Mouse (Mus musculus): Measurements from ENCODE around the gene Stam. TPM values are rescaled to one million over a fixed set of nuclear protein-coding genes. Genes with fewer than 3 reads are reported as not detected.
"Not testable (repeated sequence)": the region's sequence is repeated elsewhere in the genome, so short reads cannot be mapped to it uniquely, and the experiment has no call there.

Gene Stam
- total and polyA plus RNA-seq, 2 experiments from 2014 or later = 85.6 to 95.9 TPM

- DNase-seq (ENCODE audit: low spot score) (no peak), ATAC-seq (no peak)
- no peak for TF ChIP-seq CTCF (IDR thresholded peaks at IDR 0.05; ENCODE audit: low read depth)
- Histone ChIP-seq H3K4me2 (ENCODE audit: low read depth, low read length) (no peak overlapping the region), H3K9me3 (ENCODE audit: low read length) (no peaks in the 10 kb centered on the region), H3K36me3 (ENCODE audit: insufficient read depth, low read length) (no peaks in the 10 kb centered on the region), H3K9ac (replicated peaks; ENCODE audit: low read length) (no peak overlapping the region), H3K27ac (no peak overlapping the region), H3K27me3 (ENCODE audit: insufficient read depth, low read length) (no peaks in the 10 kb centered on the region), H3K4me3 (ENCODE audit: low read length) (no peak overlapping the region), H3K4me1 (ENCODE audit: insufficient read depth, low read length) (no peaks in the 10 kb centered on the region)
- 76% methylated on average over 2 of the region's 2 CpGs for WGBS
Measured at GRCm38 (mm10) chr2:14069027-14069426, 4.9 kb upstream of the Stam start.

DNA sequence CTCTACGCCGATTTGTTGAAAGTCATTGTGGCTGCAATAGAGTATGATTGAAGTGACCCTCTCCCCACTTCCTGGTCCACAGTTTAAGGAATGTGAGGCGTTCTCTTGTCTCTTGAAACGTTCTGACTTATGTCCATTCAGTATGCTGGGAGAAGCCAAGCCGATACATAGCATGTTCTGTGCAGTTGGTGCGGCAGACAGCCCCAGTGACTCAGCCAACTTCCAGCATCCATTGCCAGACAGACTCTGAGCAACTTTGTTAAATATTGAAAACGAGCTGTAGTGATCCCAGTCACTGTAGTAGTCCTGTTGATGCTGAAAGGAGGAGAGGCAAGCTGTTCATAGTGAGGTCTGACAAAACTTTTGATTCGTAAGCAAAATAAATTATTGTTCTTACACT lies 3.4 kb upstream of the Stam start:
- H3K36me3 ChIP-seq (ENCODE audit: insufficient read depth, low read length) = no peaks in the 10 kb centered on the region
- no peak overlapping the region for H3K4me3 ChIP-seq (ENCODE audit: low read length)
- H3K4me2 ChIP-seq (ENCODE audit: low read depth, low read length) = no peak overlapping the region
- no peak for ATAC-seq
- no peaks in the 10 kb centered on the region for H3K27me3 ChIP-seq (ENCODE audit: insufficient read depth, low read length)
- DNase-seq (ENCODE audit: low spot score) = no peak
- 79% methylated on average over 8 of the region's 8 CpGs for WGBS
- no peaks in the 10 kb centered on the region for H3K9me3 ChIP-seq (ENCODE audit: low read length)
- no peak overlapping the region for H3K9ac ChIP-seq (replicated peaks; ENCODE audit: low read length)
- H3K4me1 ChIP-seq (ENCODE audit: insufficient read depth, low read length) = peaks cover 6% of the 10 kb centered on the region; the same call in 1 of the 2 replicates
- H3K27ac ChIP-seq = no peak overlapping the region
- no peak for TF ChIP-seq CTCF (IDR thresholded peaks at IDR 0.05; ENCODE audit: low read depth)

DNA sequence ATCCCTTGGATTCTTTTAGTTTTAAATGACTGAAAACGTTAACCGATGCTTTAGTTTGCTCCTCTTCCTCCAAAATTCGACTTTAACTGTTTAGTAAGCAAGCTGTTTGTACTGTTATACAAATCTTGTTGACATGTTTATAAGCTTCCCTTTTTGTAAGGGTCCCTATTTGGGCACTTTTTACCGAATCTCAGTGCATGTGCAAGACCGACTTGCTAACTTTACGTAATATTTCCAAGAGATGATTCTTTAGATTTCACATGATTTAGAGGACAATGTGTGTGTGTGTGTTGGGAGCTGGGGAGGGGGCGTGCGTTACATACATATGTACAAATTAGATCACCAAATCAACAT lies 913 bp upstream of the Stam start:
- no peaks in the 10 kb centered on the region for H3K27me3 ChIP-seq (ENCODE audit: insufficient read depth, low read length)
- ATAC-seq = peak; percentile 1; the same call in 1 of the 2 replicates
- H3K9ac ChIP-seq (replicated peaks; ENCODE audit: low read length) = peak overlapping the region; percentile 96
- H3K4me2 ChIP-seq (ENCODE audit: low read depth, low read length) = peak overlapping the region; percentile 68
- DNase-seq (ENCODE audit: low spot score) = no peak
- 19% methylated on average over 8 of the region's 8 CpGs for WGBS
- H3K36me3 ChIP-seq (ENCODE audit: insufficient read depth, low read length) = no peaks in the 10 kb centered on the region
- peaks cover 14% of the 10 kb centered on the region for H3K4me1 ChIP-seq (ENCODE audit: insufficient read depth, low read length)
- H3K9me3 ChIP-seq (ENCODE audit: low read length) = no peaks in the 10 kb centered on the region
- no peak for TF ChIP-seq CTCF (IDR thresholded peaks at IDR 0.05; ENCODE audit: low read depth)
- peak overlapping the region; percentile 99 for H3K27ac ChIP-seq
- H3K4me3 ChIP-seq (ENCODE audit: low read length) = peak overlapping the region; percentile 93

DNA sequence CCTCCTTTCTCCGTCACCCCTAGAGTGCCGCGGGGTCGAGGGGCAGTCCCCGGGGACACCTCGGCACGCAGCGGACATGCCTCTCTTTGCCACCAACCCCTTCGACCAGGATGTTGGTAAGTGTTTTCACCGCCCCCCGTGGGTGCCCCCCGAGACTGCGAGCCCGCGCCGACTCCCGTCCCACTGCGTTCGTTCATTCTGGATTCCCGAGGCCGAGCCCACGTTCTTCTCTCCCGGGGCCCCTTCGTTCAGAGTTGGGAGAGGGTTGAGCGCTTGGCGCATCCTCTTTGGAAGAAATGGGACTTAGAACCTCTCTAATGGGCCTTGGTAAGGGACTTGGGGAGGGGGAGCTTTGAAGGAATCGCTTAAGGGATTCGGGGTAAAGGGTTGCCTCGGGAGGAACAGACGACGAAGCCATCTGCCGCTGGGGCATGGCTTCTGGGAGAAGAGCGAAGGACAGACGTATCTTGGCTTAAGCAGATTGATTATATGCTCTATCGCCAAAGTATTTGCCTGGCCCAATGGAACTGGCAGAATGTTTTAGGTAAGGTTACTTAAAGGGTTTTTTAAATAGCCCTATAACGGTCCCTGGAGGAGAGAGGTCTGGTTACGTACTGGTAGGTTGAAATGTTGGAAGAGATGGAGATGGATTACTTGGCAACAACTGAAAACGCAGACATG lies 463 bp downstream of the Stam start:
- under 1% methylated on average over 33 of the region's 38 CpGs for WGBS
- DNase-seq (ENCODE audit: low spot score) = peak; percentile 51
- peak; percentile 7; the same call in 1 of the 2 replicates for ATAC-seq
- Histone ChIP-seq H3K9me3 (ENCODE audit: low read length) (no peaks in the 10 kb centered on the region), H3K4me1 (ENCODE audit: insufficient read depth, low read length) (peaks cover 14% of the 10 kb centered on the region), H3K4me3 (ENCODE audit: low read length) (peak overlapping the region; percentile 93), H3K36me3 (ENCODE audit: insufficient read depth, low read length) (no peaks in the 10 kb centered on the region), H3K27ac (peak overlapping the region; percentile 99), H3K4me2 (ENCODE audit: low read depth, low read length) (peak overlapping the region; percentile 68), H3K27me3 (ENCODE audit: insufficient read depth, low read length) (no peaks in the 10 kb centered on the region), H3K9ac (replicated peaks; ENCODE audit: low read length) (peak overlapping the region; percentile 96)
- TF ChIP-seq CTCF (IDR thresholded peaks at IDR 0.05; ENCODE audit: low read depth) = no peak; the same call in 1 of the 2 replicates

GRCm38 (mm10) chr2:14078527-14078926 lies 4.6 kb downstream of the Stam start:
- not testable (repeated sequence) for H3K27me3 ChIP-seq (ENCODE audit: insufficient read depth, low read length); H3K4me3 ChIP-seq (ENCODE audit: low read length); DNase-seq (ENCODE audit: low spot score); H3K36me3 ChIP-seq (ENCODE audit: insufficient read depth, low read length); H3K9me3 ChIP-seq (ENCODE audit: low read length); H3K4me2 ChIP-seq (ENCODE audit: low read depth, low read length); ATAC-seq; H3K27ac ChIP-seq; H3K9ac ChIP-seq (replicated peaks; ENCODE audit: low read length)
- peaks cover 14% of the 10 kb centered on the region for H3K4me1 ChIP-seq (ENCODE audit: insufficient read depth, low read length)
- 95% methylated on average over 9 of the region's 9 CpGs for WGBS

DNA sequence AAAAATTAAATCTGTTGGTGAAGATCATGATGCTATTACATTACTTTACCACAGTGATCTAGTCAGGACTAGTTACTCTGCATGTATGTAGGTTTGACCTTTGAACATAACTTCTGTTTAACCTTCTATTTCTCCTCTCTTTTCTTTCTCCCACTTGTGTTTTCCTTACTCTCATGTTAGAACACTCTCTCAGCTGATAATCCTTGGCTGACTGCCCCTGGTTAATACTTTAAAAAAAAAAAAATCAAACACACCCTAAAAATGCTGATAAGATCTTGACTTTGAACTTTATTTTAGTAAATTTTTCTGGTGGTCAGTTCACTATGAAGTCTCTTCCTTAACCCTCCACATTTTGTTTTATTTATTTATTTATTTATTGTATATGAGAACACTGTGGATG lies 26.6 kb downstream of the Stam start:
- Histone ChIP-seq H3K4me3 (ENCODE audit: low read length) (no peak overlapping the region), H3K9ac (replicated peaks; ENCODE audit: low read length) (no peak overlapping the region), H3K27me3 (ENCODE audit: insufficient read depth, low read length) (no peaks in the 10 kb centered on the region), H3K4me1 (ENCODE audit: insufficient read depth, low read length) (no peaks in the 10 kb centered on the region), H3K4me2 (ENCODE audit: low read depth, low read length) (no peak overlapping the region), H3K36me3 (ENCODE audit: insufficient read depth, low read length) (no peaks in the 10 kb centered on the region; the same call in 1 of the 2 replicates), H3K9me3 (ENCODE audit: low read length) (no peaks in the 10 kb centered on the region), H3K27ac (no peak overlapping the region)
- no peak for ATAC-seq
- no peak for DNase-seq (ENCODE audit: low spot score)
- TF ChIP-seq CTCF (IDR thresholded peaks at IDR 0.05; ENCODE audit: low read depth) = no peak

DNA sequence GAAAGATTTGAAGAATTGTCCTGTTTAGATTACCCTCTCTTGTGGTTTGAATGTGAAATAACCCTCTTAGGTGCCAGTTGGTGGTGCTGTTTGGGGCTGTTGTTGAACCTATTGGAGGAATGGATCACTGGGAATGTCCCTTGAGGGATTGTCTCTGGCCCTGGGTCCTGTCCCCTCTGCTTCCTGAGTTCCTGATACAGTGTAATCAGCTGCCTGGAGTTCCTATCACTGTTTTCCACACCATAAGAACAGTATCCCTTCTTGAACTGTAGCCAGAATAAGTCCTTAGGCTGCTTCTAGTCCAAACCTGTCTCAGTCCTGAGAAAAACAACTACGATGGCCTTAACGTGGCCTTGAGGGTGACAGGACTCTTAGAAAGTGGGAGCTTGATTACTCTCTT lies 28.7 kb downstream of the Stam start:
- no peak for TF ChIP-seq CTCF (IDR thresholded peaks at IDR 0.05; ENCODE audit: low read depth)
- Histone ChIP-seq H3K27me3 (ENCODE audit: insufficient read depth, low read length) (no peaks in the 10 kb centered on the region), H3K27ac (no peak overlapping the region)

More for the DNA sequence above, 28.7 kb downstream of the Stam start:
- DNase-seq (ENCODE audit: low spot score) = no peak
- Histone ChIP-seq H3K9ac (replicated peaks; ENCODE audit: low read length) (no peak overlapping the region), H3K4me3 (ENCODE audit: low read length) (no peak overlapping the region), H3K4me2 (ENCODE audit: low read depth, low read length) (no peak overlapping the region), H3K9me3 (ENCODE audit: low read length) (no peaks in the 10 kb centered on the region), H3K36me3 (ENCODE audit: insufficient read depth, low read length) (no peaks in the 10 kb centered on the region; the same call in 1 of the 2 replicates), H3K4me1 (ENCODE audit: insufficient read depth, low read length) (no peaks in the 10 kb centered on the region)
- 90% methylated on average over 2 of the region's 2 CpGs for WGBS
- ATAC-seq = no peak
